Mouse (Mus musculus): ENCODE measurements around the gene Tubb4b. TPM values are rescaled to one million over a fixed set of nuclear protein-coding genes. Genes with fewer than 3 reads are reported as not detected.
"Not testable (repeated sequence)": the region's sequence is repeated elsewhere in the genome, so short reads cannot be mapped to it uniquely, and the experiment has no call there.

Tubb4b gene
- polyA plus RNA-seq, 1 experiment from 2014 or later, result 562 TPM

GRCm38 (mm10) chr2:25262795-25263622 is 38.5 kb upstream of the Tubb4b start:
- Histone ChIP-seq H3K27me3 (replicated peaks; ENCODE audit: low read depth, poor library complexity, severe bottlenecking) (peaks cover 28% of the 10 kb centered on the region), H3K27ac (replicated peaks) (peak overlapping the region; percentile 78), H3K4me1 (peaks cover 52% of the 10 kb centered on the region), H3K9me3 (no peaks in the 10 kb centered on the region), H3K4me3 (peak overlapping the region; percentile 85), H3K36me3 (replicated peaks) (peaks cover 12% of the 10 kb centered on the region)
- WGBS, result under 1% methylated on average over 82 of the region's 82 CpGs
- peak; percentile 64 for DNase-seq (ENCODE audit: low spot score)

DNA sequence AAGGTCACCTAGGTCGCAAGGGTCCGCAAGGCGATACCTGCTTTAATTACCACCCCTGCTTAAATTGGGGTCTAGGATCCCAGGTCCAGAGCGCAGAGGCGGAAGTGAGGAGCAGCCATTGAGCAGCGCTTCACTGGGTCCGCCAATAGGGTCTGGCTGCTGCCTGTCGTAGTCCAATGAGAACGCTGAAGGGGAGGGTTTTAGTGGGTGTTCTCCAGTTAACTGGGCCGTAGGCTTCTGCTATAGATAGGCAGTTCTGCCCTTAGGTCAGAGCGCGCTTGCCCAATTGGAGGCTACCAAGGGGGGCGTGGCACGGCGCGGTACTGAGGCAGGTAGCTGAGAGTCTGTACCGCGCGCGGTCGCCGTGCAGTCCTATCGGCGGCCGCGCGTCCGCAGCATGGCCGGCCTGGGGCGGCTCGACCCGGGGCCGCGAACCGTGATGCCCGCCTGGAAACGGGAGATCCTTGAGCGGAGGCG is 37.8 kb upstream of the Tubb4b start, which contains the start of gene Tprn:
Gene Tprn (plus strand): TSS at position 328 of the 477 bp plus-strand sequence.
- Histone ChIP-seq H3K9me3 (no peaks in the 10 kb centered on the region), H3K27ac (replicated peaks) (peak within 1 kb of the TSS; percentile 78), H3K4me1 (peaks cover 52% of the 10 kb centered on the region), H3K36me3 (replicated peaks) (peaks cover 6% of the 10 kb centered on the region; the same call in 1 of the 2 replicates), H3K27me3 (replicated peaks; ENCODE audit: low read depth, poor library complexity, severe bottlenecking) (peaks cover 28% of the 10 kb centered on the region), H3K4me3 (peak within 1 kb of the TSS; percentile 85)
- peak; percentile 95 for DNase-seq (ENCODE audit: low spot score)
- under 1% methylated on average over 39 of the region's 39 CpGs for WGBS

GRCm38 (mm10) chr2:25261870-25262269 is 37.4 kb upstream of the Tubb4b start:
- Histone ChIP-seq H3K27ac (replicated peaks) (peak overlapping the region; percentile 78), H3K9me3 (no peaks in the 10 kb centered on the region), H3K4me3 (peak overlapping the region; percentile 85), H3K36me3 (replicated peaks) (peaks cover 2% of the 10 kb centered on the region; the same call in 1 of the 2 replicates), H3K27me3 (replicated peaks; ENCODE audit: low read depth, poor library complexity, severe bottlenecking) (peaks cover 28% of the 10 kb centered on the region), H3K4me1 (peaks cover 47% of the 10 kb centered on the region)
- DNase-seq (ENCODE audit: low spot score), result no peak
- WGBS, result 51% methylated on average over 12 of the region's 12 CpGs

DNA sequence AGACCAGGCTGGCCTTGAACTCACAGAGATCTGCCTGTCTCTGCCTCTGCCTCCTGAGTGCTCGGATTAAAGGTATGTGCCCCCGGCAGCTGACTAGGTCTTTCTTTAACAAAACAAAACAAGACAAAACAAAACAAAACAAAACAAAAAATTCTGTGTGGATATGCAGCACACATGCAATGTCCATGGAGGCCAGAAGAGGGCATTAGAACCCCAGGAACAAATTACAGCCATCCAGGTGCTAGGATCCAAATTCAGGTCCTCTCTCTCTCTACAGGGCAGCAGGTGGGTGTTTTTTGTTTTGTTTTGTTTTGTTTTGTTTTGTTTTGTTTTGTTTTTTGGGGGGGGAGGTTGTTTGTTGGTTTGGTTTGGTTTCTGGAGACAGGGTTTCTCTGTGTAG is 34.4 kb upstream of the Tubb4b start:
- 53% methylated on average over 2 of the region's 2 CpGs for WGBS
- Histone ChIP-seq H3K9me3 (no peaks in the 10 kb centered on the region), H3K4me3 (no peak overlapping the region), H3K27ac (replicated peaks) (no peak overlapping the region), H3K4me1 (peaks cover 39% of the 10 kb centered on the region), H3K27me3 (replicated peaks; ENCODE audit: low read depth, poor library complexity, severe bottlenecking) (peaks cover 14% of the 10 kb centered on the region), H3K36me3 (replicated peaks) (no peaks in the 10 kb centered on the region)
- DNase-seq (ENCODE audit: low spot score), result no peak

DNA sequence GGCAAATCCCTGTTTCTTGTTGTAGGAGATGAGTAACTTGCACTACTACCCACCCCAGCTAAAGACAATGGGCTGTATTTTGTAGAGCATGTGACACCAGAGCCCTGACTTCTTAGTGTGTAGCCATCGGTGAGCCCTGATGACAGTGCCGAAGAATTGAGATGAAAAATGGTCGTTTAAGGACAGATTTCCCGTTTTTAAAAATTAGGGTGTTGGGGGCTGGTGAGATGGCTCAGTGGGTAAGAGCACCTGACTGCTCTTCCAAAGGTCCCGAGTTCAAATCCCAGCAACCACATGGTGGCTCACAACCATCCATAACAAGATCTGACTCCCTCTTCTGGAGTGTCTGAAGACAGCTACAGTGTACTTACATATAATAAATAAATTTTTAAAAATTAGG is 32.7 kb upstream of the Tubb4b start:
- not testable (repeated sequence) for H3K27me3 ChIP-seq (replicated peaks; ENCODE audit: low read depth, poor library complexity, severe bottlenecking); DNase-seq (ENCODE audit: low spot score); H3K27ac ChIP-seq (replicated peaks); H3K9me3 ChIP-seq; H3K4me3 ChIP-seq
- WGBS, result 89% methylated on average over 5 of the region's 5 CpGs
- Histone ChIP-seq H3K36me3 (replicated peaks) (peaks cover 14% of the 10 kb centered on the region), H3K4me1 (peaks cover 27% of the 10 kb centered on the region)

GRCm38 (mm10) chr2:25256443-25257109 is 32.1 kb upstream of the Tubb4b start:
- 65% methylated on average over 12 of the region's 12 CpGs for WGBS
- Histone ChIP-seq H3K36me3 (replicated peaks) (peaks cover 21% of the 10 kb centered on the region), H3K4me1 (peaks cover 20% of the 10 kb centered on the region), H3K4me3 (peak overlapping the region; percentile 99)
- H3K9me3 ChIP-seq; H3K27ac ChIP-seq (replicated peaks); H3K27me3 ChIP-seq (replicated peaks; ENCODE audit: low read depth, poor library complexity, severe bottlenecking): not testable (repeated sequence)
- DNase-seq (ENCODE audit: low spot score), result peak; percentile 43

DNA sequence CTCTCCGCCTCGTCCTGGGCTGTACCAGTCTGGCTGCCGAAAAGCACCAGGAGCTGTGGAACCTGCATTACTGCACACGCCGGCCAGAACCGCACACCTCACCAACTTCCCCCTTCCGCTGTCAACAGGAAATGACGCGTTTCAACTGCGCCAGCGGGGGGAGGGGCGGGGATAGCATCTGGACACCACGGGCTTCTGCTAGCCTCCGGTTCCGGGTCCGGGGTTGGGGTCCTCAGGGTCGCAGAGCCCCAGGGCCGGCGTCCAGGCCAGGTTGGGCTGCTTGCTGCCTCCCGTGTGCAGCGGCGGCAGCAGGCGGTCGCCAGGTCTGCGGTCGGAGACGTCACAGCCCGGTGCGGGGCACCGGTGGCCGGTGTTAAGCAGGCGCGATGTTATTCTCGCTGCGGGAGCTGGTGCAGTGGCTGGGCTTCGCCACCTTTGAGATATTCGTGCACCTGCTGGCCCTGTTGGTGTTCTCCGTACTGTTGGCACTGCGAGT is 30.8 kb upstream of the Tubb4b start, which contains the start of gene Tmem203:
Gene Tmem203 (plus strand): TSS at position 156 of the 496 bp plus-strand sequence.
- DNase-seq (ENCODE audit: low spot score), result peak; percentile 95
- under 1% methylated on average over 39 of the region's 39 CpGs for WGBS
- Histone ChIP-seq H3K36me3 (replicated peaks) (peaks cover 33% of the 10 kb centered on the region), H3K4me3 (peak within 1 kb of the TSS; percentile 99), H3K9me3 (no peaks in the 10 kb centered on the region), H3K4me1 (peaks cover 20% of the 10 kb centered on the region), H3K27ac (replicated peaks) (peak within 1 kb of the TSS; percentile 93), H3K27me3 (replicated peaks; ENCODE audit: low read depth, poor library complexity, severe bottlenecking) (no peaks in the 10 kb centered on the region)

DNA sequence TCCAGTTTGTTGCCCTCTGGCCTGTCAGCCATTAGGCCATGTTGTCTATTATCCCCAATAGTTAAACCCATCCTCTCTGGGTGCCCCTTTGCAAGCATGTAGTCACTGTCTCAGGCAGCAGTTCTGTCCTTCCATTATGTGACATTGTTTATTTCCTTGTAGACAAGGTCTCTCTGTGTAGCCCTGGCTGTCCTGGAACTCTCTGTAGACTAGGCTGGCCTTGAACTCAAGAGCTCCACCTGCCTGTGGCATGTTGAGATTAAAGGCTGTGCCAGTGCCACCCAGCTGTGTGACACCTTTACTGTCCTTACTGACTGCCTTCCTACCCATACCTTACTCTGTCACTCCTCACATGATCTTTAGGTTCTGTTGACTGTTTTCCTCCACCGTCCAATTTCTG is 27.8 kb upstream of the Tubb4b start:
- Histone ChIP-seq H3K4me1 (peaks cover 20% of the 10 kb centered on the region), H3K27me3 (replicated peaks; ENCODE audit: low read depth, poor library complexity, severe bottlenecking) (no peaks in the 10 kb centered on the region), H3K36me3 (replicated peaks) (peaks cover 63% of the 10 kb centered on the region), H3K4me3 (no peak overlapping the region), H3K9me3 (no peaks in the 10 kb centered on the region), H3K27ac (replicated peaks) (no peak overlapping the region)
- no peak for DNase-seq (ENCODE audit: low spot score)
- WGBS, result 83% methylated on average over 1 of the region's 1 CpGs

DNA sequence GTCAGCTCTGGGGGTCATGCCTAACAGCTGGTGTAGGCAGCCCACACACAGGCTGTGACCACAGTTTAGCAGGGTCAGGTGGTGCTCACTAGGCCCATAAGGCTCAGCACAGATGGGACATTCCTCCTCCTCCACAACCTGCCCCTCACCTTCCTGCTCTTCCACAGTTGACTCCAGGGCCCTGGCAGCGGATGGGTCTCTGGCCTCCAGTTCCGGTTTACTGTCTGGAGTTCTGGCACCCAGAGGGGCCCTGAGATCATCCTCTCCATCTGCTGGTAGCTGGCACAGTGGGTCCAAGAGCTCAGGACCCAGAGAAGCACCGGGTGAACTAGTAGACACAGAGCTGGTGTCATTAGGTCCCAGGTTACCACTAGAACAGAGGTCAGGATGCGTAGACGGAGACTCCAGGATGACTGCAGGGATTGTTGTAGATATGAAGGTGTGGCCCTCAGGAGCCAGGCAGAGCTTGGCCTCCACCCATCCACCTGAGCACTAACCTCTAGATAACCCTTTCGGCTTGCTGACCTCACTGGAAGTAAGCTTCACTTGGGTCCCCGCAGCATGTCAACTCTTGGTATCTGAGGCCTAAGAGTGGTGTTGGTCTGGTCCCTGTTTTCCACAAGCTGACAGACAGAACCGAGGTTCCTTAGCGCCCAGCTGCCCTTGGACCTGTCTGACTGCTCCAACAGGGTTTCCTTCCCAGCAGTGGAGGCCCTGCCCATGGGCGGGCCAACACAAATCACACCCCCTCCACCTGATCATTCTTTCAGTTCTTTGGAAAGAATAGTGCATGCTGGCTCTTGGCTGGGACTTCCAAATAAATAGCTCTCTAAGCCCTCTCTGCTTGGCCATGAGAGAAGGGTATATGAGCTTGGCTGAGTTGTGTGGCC is 21.9 kb upstream of the Tubb4b start, which contains the start of gene AL732309.1:
Gene AL732309.1 (minus strand): TSS at position 681 of the 890 bp plus-strand sequence.
- H3K9me3 ChIP-seq, result no peaks in the 10 kb centered on the region
- WGBS, result 86% methylated on average over 10 of the region's 10 CpGs
- DNase-seq (ENCODE audit: low spot score), result no peak
- H3K27ac ChIP-seq (replicated peaks), result no peak within 1 kb of the TSS
- H3K4me3 ChIP-seq, result no peak within 1 kb of the TSS
- H3K4me1 ChIP-seq, result peaks cover 19% of the 10 kb centered on the region
- peaks cover 29% of the 10 kb centered on the region for H3K27me3 ChIP-seq (replicated peaks; ENCODE audit: low read depth, poor library complexity, severe bottlenecking)
- peaks cover 67% of the 10 kb centered on the region for H3K36me3 ChIP-seq (replicated peaks)

DNA sequence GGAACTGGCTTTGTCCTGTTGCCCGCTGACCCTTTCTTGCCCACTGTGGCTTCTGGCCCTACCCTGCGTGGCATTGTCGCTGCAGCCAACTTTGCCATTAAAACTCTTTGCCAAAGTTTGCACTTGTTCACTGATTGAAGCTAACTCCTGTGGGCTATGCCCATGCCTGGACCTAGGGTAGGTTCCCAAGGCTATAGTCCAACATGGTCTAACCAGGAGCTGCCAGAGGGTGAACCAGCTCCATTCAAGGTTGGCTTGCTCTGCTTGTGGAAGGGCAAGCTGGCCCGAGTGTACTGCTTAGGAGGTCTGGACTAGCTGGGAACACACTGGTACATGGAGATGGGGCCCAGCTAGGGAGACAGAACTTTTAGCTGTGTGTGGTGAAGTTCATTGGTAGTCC is 19.6 kb upstream of the Tubb4b start:
- H3K36me3 ChIP-seq (replicated peaks), result peaks cover 44% of the 10 kb centered on the region
- no peak overlapping the region for H3K4me3 ChIP-seq
- no peak for DNase-seq (ENCODE audit: low spot score)
- H3K27ac ChIP-seq (replicated peaks), result no peak overlapping the region
- H3K27me3 ChIP-seq (replicated peaks; ENCODE audit: low read depth, poor library complexity, severe bottlenecking), result peaks cover 44% of the 10 kb centered on the region
- no peaks in the 10 kb centered on the region for H3K9me3 ChIP-seq
- 90% methylated on average over 4 of the region's 4 CpGs for WGBS
- H3K4me1 ChIP-seq, result peaks cover 33% of the 10 kb centered on the region

GRCm38 (mm10) chr2:25243342-25243741 is 18.8 kb upstream of the Tubb4b start:
- Histone ChIP-seq H3K4me3 (peak overlapping the region; percentile 69; the same call in 1 of the 2 replicates), H3K36me3 (replicated peaks) (peaks cover 36% of the 10 kb centered on the region), H3K9me3 (no peaks in the 10 kb centered on the region), H3K27me3 (replicated peaks; ENCODE audit: low read depth, poor library complexity, severe bottlenecking) (peaks cover 48% of the 10 kb centered on the region), H3K27ac (replicated peaks) (no peak overlapping the region), H3K4me1 (peaks cover 33% of the 10 kb centered on the region)
- WGBS, result 78% methylated on average over 8 of the region's 8 CpGs
- no peak for DNase-seq (ENCODE audit: low spot score)
